Mouse (Mus musculus): ENCODE measurements around the gene Aoc3.
"Not testable (repeated sequence)": the region's sequence is repeated elsewhere in the genome, so short reads cannot be mapped to it uniquely, and the experiment has no call there.

Gene Aoc3

GRCm38 (mm10) chr11:101328941-101329635, 1.3 kb upstream of the Aoc3 start:
- DNase-seq (ENCODE audit: low read depth), result no peak

- not testable (repeated sequence) for DNase-seq (ENCODE audit: low read depth)
Observed at GRCm38 (mm10) chr11:101330961-101331360, 556 bp downstream of the Aoc3 start.

- DNase-seq (ENCODE audit: low read depth), result no peak
Observed at GRCm38 (mm10) chr11:101332537-101332936, 2.1 kb downstream of the Aoc3 start.

GRCm38 (mm10) chr11:101334023-101334422, 3.6 kb downstream of the Aoc3 start:
- no peak for DNase-seq (ENCODE audit: low read depth)

- no peak for DNase-seq (ENCODE audit: low read depth)
Observed at GRCm38 (mm10) chr11:101334516-101334915, 4.1 kb downstream of the Aoc3 start.

GRCm38 (mm10) chr11:101335685-101336084, 5.3 kb downstream of the Aoc3 start:
- DNase-seq (ENCODE audit: low read depth), result no peak

- DNase-seq (ENCODE audit: low read depth), result peak; percentile 75
Observed at GRCm38 (mm10) chr11:101338123-101338760, 7.8 kb downstream of the Aoc3 start.

GRCm38 (mm10) chr11:101347083-101347775, 16.8 kb downstream of the Aoc3 start:
- no peak for DNase-seq (ENCODE audit: low read depth)

GRCm38 (mm10) chr11:101348774-101349173, 18.4 kb downstream of the Aoc3 start:
- no peak for DNase-seq (ENCODE audit: low read depth)

GRCm38 (mm10) chr11:101349216-101349615, 18.8 kb downstream of the Aoc3 start:
- no peak for DNase-seq (ENCODE audit: low read depth)

- DNase-seq (ENCODE audit: low read depth), result no peak
Observed at GRCm38 (mm10) chr11:101351100-101351720, 20.8 kb downstream of the Aoc3 start.

GRCm38 (mm10) chr11:101351721-101352111, 21.3 kb downstream of the Aoc3 start:
- DNase-seq (ENCODE audit: low read depth), result no peak

- DNase-seq (ENCODE audit: low read depth), result no peak
Observed at GRCm38 (mm10) chr11:101353436-101353835, 23.0 kb downstream of the Aoc3 start.

GRCm38 (mm10) chr11:101354438-101355010, 24.1 kb downstream of the Aoc3 start:
- DNase-seq (ENCODE audit: low read depth), result no peak

GRCm38 (mm10) chr11:101355916-101356315, 25.5 kb downstream of the Aoc3 start:
- no peak for DNase-seq (ENCODE audit: low read depth)

GRCm38 (mm10) chr11:101357505-101358182, 27.2 kb downstream of the Aoc3 start:
- DNase-seq (ENCODE audit: low read depth), result no peak

GRCm38 (mm10) chr11:101359776-101360175, 29.4 kb downstream of the Aoc3 start:
- no peak for DNase-seq (ENCODE audit: low read depth)

- DNase-seq (ENCODE audit: low read depth), result no peak
Observed at GRCm38 (mm10) chr11:101360651-101361113, 30.3 kb downstream of the Aoc3 start.

- DNase-seq (ENCODE audit: low read depth), result no peak
Observed at GRCm38 (mm10) chr11:101364531-101364931, 34.1 kb downstream of the Aoc3 start.

GRCm38 (mm10) chr11:101367326-101367935, 37.0 kb downstream of the Aoc3 start, which contains the start of gene G6pc:
Gene G6pc (plus strand): TSS chr11:101367561.
- no peak for DNase-seq (ENCODE audit: low read depth)

GRCm38 (mm10) chr11:101370141-101370540, 39.7 kb downstream of the Aoc3 start:
- no peak for DNase-seq (ENCODE audit: low read depth)
